Mouse (Mus musculus) naive thymus-derived CD4-positive, alpha-beta T cell, adult 2 months (primary cell): ENCODE measurements around the gene Trib3.

Experiments
- DNase-seq: peaks from one replicate; pipeline ENCODE4 v3.0.0-alpha.2; 2011; ENCODE audit warnings: low read depth

Gene Trib3

GRCm38 (mm10) chr2:152343329-152344213, at the start of gene Trib3:
Gene Trib3 (minus strand): TSS chr2:152344032.
- DNase-seq: peak; percentile 92

- no peak for DNase-seq
Measured at GRCm38 (mm10) chr2:152393225-152394017, 49.6 kb upstream of the Trib3 start.

GRCm38 (mm10) chr2:152392786-152393185, 49.0 kb upstream of the Trib3 start:
- peak; percentile 62 for DNase-seq

GRCm38 (mm10) chr2:152384191-152384590, 40.4 kb upstream of the Trib3 start:
- no peak for DNase-seq

GRCm38 (mm10) chr2:152376345-152376741, 32.5 kb upstream of the Trib3 start, which contains the start of gene Nrsn2:
Gene Nrsn2 (minus strand): TSS chr2:152376638.
- no peak for DNase-seq

GRCm38 (mm10) chr2:152375652-152376344, 32.0 kb upstream of the Trib3 start:
- no peak for DNase-seq

GRCm38 (mm10) chr2:152373547-152373946, 29.7 kb upstream of the Trib3 start:
- no peak for DNase-seq

- no peak for DNase-seq
Measured at GRCm38 (mm10) chr2:152372661-152373060, 28.8 kb upstream of the Trib3 start.

GRCm38 (mm10) chr2:152372104-152372503, 28.3 kb upstream of the Trib3 start:
- DNase-seq: peak; percentile 46

- peak; percentile 87 for DNase-seq
Measured at GRCm38 (mm10) chr2:152368532-152369140, 24.8 kb upstream of the Trib3 start.

- DNase-seq: no peak
Measured at GRCm38 (mm10) chr2:152367917-152368316, 24.1 kb upstream of the Trib3 start.

- DNase-seq: peak; percentile 84
Measured at GRCm38 (mm10) chr2:152363245-152364147, 19.7 kb upstream of the Trib3 start.

GRCm38 (mm10) chr2:152361193-152361592, 17.4 kb upstream of the Trib3 start:
- peak; percentile 13 for DNase-seq

- DNase-seq: peak; percentile 66
Measured at GRCm38 (mm10) chr2:152360271-152360775, 16.5 kb upstream of the Trib3 start.

GRCm38 (mm10) chr2:152359616-152360015, 15.8 kb upstream of the Trib3 start:
- peak; percentile 51 for DNase-seq

GRCm38 (mm10) chr2:152358977-152359376, 15.1 kb upstream of the Trib3 start:
- peak; percentile 58 for DNase-seq

GRCm38 (mm10) chr2:152357254-152357653, 13.4 kb upstream of the Trib3 start:
- DNase-seq: no peak

- DNase-seq: no peak
Measured at GRCm38 (mm10) chr2:152349842-152350540, 6.2 kb upstream of the Trib3 start.

- DNase-seq: no peak
Measured at GRCm38 (mm10) chr2:152349205-152349604, 5.4 kb upstream of the Trib3 start.

- DNase-seq: no peak
Measured at GRCm38 (mm10) chr2:152347722-152348121, 3.9 kb upstream of the Trib3 start.
